Mouse (Mus musculus) neural tube, embryonic 13.5 days (tissue): ENCODE measurements around the gene Ldhb. TPM values are rescaled to one million over a fixed set of nuclear protein-coding genes. Genes with fewer than 3 reads are reported as not detected.
"Not testable (repeated sequence)": the region's sequence is repeated elsewhere in the genome, so short reads cannot be mapped to it uniquely, and the experiment has no call there.

Experiments used
- ATAC-seq: fragments of 200-750 bp; cut with Nextera tagmentation; 2 replicates; pipeline ENCODE4 v1.8.0; 2017; ENCODE audit warnings: low read depth, mild to moderate bottlenecking, moderate TSS enrichment, moderate library complexity
- H3K27ac ChIP-seq: fragments of 300-500 bp; sonication (generic); replicated peaks from 2 replicates; pipeline ENCODE4 v1.5.1; 2015; ENCODE audit warnings: moderate library complexity, mild to moderate bottlenecking, inconsistent platforms
- H3K27me3 ChIP-seq: fragments of 300-500 bp; sonication (generic); 2 replicates; pipeline ENCODE4 v1.6.1; 2015; ENCODE audit warnings: mild to moderate bottlenecking, inconsistent platforms
- H3K36me3 ChIP-seq: fragments of 300-500 bp; sonication (generic); 2 replicates; pipeline ENCODE4 v1.6.1; 2015; ENCODE audit warnings: mild to moderate bottlenecking, inconsistent platforms
- H3K4me1 ChIP-seq: fragments of 300-500 bp; sonication (generic); replicated peaks from 2 replicates; pipeline ENCODE4 v1.6.1; 2015; ENCODE audit warnings: inconsistent platforms
- H3K4me2 ChIP-seq: fragments of 300-500 bp; sonication (generic); 2 replicates; pipeline ENCODE4 v1.6.1; 2015; ENCODE audit warnings: inconsistent platforms, mild to moderate bottlenecking, moderate library complexity
- H3K4me3 ChIP-seq: fragments of 300-500 bp; sonication (generic); 2 replicates; pipeline ENCODE4 v1.5.1; 2015; ENCODE audit warnings: mild to moderate bottlenecking, inconsistent platforms
- H3K9ac ChIP-seq: fragments of 300-500 bp; sonication (generic); 2 replicates; pipeline ENCODE4 v1.6.1; 2015; ENCODE audit warnings: moderate library complexity, mild to moderate bottlenecking, inconsistent platforms
- H3K9me3 ChIP-seq: fragments of 300-500 bp; sonication (generic); 2 replicates; pipeline ENCODE4 v1.6.1; 2016; ENCODE audit warnings: inconsistent platforms
- WGBS: fragments of 180-500 bp; shearing (Covaris S2); methylation state at CpG from one replicate; pipeline ENCODE4 v1.1.7; 2015; 5-methylcytosine and 5-hydroxymethylcytosine counted together
- polyA plus RNA-seq: library from polyadenylated mRNA; unstranded; fragments of >200 nt; fragmentation: Nextera tagmentation; extraction: Ambion mirVana; gene quantifications from 2 replicates; pipeline ENCODE4 v1.2.1, GENCODE M21; 2015

The Ldhb gene
- polyA plus RNA-seq, 1 experiment from 2014 or later = 568 TPM

DNA sequence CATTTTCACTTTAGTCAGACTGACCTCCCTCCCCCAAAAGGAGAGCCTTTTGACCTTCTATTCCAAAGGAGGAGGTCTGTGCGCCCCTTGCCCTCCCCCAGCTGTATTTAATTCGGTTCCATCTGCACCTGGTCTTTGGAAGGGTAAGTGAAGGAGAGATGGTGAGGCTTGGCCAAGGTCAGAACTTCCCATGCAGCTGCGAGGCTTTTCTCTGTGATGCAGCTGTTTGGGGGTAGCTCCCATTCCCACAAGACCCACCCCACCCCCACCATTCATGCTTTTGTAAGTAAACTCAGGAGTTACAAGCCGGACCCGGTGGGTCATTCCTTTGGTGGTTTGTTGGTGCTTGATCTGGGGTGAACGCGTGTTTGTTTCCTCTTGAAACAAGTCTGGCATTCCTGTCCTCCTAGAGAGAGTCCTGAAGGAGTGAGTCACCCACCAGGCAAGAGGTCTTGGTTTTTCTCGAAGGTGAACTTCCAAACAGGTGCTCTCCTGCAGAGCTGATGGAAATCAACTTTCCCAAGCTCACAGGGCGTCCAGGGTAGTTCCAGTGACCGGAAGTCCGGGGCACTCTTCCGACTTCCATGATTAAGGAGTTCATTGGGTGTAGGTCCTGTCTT, 3.9 kb upstream of the Ldhb start:
- Histone ChIP-seq H3K36me3 (no peaks in the 10 kb centered on the region), H3K9ac (no peak overlapping the region), H3K27me3 (peaks cover 11% of the 10 kb centered on the region), H3K9me3 (no peaks in the 10 kb centered on the region), H3K4me3 (no peak overlapping the region), H3K4me1 (peaks cover 15% of the 10 kb centered on the region), H3K27ac (no peak overlapping the region), H3K4me2 (no peak overlapping the region)
- ATAC-seq = no peak
- 29% methylated on average over 12 of the region's 12 CpGs for WGBS

DNA sequence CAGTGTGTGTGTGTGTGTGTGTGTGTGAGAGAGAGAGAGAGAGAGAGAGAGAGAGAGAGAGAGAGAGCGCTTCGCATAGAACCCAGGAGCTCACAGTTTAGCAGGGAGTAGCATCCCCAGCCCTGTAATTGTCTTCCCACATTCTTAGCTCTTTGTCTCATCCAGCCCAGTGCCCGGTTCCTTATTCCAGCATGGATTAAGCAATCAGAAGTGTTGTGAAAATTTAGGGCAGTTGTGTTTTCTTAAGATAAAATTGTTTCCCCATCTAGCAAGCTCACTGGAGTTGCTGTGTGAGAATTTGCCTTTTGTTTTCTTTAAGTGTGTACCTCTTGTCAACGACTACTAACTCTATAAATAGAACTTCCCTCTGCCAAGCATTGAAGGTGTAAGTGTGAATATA, 906 bp upstream of the Ldhb start:
- H3K9me3 ChIP-seq = no peaks in the 10 kb centered on the region
- H3K4me1 ChIP-seq = peaks cover 43% of the 10 kb centered on the region
- H3K4me2 ChIP-seq = peak overlapping the region; percentile 95; the same call in 1 of the 2 replicates
- no peak overlapping the region for H3K4me3 ChIP-seq
- WGBS = 28% methylated on average over 4 of the region's 4 CpGs
- no peak for ATAC-seq
- peaks cover 12% of the 10 kb centered on the region; the same call in 1 of the 2 replicates for H3K36me3 ChIP-seq
- no peak overlapping the region for H3K27ac ChIP-seq
- H3K9ac ChIP-seq = no peak overlapping the region
- peaks cover 11% of the 10 kb centered on the region for H3K27me3 ChIP-seq

DNA sequence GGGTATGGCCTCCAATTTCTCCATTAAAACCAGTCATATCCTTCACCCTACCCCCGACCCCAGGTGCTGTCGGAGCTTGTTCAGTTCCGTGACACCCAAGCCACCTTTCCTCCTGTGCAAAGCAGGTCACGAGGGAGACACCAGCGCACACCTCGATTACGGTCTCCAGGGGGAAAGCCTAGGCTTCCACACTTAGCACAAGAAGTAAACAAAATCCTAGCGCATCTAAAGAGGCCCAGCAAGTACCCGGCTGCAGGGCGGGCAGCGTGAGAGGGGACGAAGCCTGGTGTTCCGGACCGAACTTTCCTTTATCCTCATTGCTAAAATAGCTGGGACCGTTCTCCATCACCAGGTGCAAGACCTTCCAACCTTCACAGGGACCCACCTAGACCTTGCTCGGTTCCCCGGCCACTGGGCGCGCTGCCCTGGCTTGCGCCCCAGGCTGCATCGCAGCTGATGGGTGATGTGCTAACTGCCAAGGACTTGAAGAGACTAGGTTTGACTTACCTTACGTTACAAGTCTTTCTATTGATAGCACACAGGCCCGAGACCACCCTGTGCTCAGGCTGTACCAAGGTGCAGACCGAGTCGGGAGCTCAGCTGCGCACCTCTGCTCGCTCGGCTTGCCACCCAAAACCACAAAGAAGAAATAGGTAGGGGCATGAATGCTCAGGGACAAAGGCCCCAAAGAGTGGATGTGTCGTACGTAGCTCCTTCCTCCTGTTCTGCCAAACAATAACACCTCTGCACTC, 548 bp downstream of the Ldhb start:
- H3K4me3 ChIP-seq = peak overlapping the region; percentile 75
- peak overlapping the region; percentile 95 for H3K4me2 ChIP-seq
- H3K9me3 ChIP-seq = no peaks in the 10 kb centered on the region
- peak overlapping the region; percentile 83 for H3K27ac ChIP-seq
- peak overlapping the region; percentile 89 for H3K9ac ChIP-seq
- ATAC-seq = peak; percentile 80
- WGBS = under 1% methylated on average over 30 of the region's 30 CpGs
- peaks cover 11% of the 10 kb centered on the region for H3K27me3 ChIP-seq
- H3K36me3 ChIP-seq = peaks cover 17% of the 10 kb centered on the region
- H3K4me1 ChIP-seq = peaks cover 54% of the 10 kb centered on the region

DNA sequence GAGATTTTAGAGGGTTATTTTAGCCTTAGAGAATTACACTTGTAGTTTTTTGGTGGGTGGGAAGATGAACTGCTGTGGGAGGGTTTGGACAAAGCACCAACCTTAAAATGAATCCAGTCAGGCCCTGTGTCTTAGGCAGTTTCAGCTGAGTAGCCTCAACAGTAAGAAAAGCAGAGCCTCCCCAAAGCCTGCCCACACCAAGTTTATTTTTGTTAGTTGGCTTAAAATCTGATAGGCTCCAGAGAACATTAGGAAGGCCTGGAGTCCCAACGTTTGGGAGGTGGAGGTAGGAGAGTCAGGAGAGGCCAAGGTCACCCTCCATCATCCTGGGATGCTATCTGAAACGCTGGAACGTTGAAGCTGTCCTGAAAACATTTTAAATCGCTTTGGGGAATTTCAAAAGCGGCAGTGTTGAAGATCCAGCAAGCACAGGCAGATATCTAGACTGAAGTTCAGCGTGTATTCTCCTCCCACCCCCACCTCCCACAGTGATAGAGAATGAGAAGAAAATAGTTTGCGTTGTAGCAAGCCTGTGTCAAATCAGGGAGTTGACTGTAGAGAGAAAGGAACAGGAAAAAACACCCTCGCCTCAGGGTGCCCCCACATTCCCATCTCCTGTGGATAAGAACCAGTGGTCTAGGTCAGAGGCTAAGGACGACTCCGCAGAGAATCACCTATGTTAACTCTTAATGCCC, 1.3 kb downstream of the Ldhb start:
- Histone ChIP-seq H3K4me2 (peak overlapping the region; percentile 95), H3K9me3 (no peaks in the 10 kb centered on the region), H3K36me3 (peaks cover 22% of the 10 kb centered on the region), H3K9ac (peak overlapping the region; percentile 89), H3K27me3 (peaks cover 11% of the 10 kb centered on the region), H3K4me3 (peak overlapping the region; percentile 75), H3K27ac (no peak overlapping the region), H3K4me1 (peaks cover 53% of the 10 kb centered on the region)
- no peak for ATAC-seq
- 6% methylated on average over 10 of the region's 10 CpGs for WGBS

DNA sequence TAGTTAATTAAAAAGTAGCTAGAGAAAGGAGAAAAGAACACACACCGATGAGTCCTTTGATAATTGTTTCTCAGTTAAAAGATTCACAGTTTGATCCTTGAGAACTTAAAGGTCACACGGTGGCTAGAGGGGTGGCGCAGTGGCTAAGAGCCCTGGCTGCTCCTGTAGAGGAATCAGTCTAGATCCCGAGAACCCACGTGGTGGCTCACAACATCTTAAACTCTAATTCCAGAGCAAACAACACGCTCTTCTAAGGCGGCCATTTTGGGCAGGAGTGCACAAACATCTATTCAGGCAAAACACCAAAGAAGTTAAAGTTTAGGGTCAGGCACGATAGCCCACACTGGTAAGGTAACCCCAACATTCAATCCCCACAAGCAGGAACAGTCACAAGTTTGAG, 4.2 kb downstream of the Ldhb start:
- no peak for ATAC-seq
- WGBS = 71% methylated on average over 8 of the region's 8 CpGs
- Histone ChIP-seq H3K27ac (peak overlapping the region; percentile 46; the same call in 1 of the 2 replicates), H3K4me1 (peaks cover 51% of the 10 kb centered on the region), H3K9me3 (no peaks in the 10 kb centered on the region), H3K4me3 (no peak overlapping the region), H3K27me3 (peaks cover under 1% of the 10 kb centered on the region; the same call in 1 of the 2 replicates), H3K4me2 (peak overlapping the region; percentile 24), H3K36me3 (peaks cover 48% of the 10 kb centered on the region), H3K9ac (no peak overlapping the region)

DNA sequence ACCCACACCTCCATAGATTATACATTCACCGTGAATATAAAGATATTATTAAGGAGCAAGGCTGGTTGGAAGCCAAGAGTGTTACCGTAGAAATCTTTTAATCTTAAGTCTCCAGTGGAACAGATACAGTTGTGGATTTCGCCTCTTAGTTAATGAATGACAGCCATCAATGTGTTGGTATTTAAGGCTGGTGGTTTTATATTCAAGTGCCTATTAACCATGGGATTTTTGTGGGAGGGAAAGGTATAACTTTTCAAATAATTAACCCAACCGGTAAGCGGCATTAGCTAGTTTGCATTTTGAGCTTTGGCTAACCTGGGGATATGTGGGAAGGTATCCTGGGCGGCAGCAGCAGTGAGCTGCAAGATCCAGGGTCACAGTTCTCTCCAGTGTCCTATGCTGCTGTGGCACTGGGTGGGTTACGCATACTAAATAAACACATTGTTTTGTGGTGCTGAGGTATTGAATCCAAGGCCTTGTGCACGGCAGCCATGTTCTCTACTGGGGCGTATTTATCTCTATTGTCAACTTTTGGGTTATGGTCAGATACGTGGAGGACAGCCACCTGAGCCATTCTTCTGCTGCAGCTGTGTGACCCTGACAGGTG, 5.1 kb downstream of the Ldhb start:
- Histone ChIP-seq H3K4me3 (no peak overlapping the region), H3K9ac (no peak overlapping the region), H3K4me1 (peaks cover 45% of the 10 kb centered on the region), H3K9me3 (no peaks in the 10 kb centered on the region), H3K36me3 (peaks cover 58% of the 10 kb centered on the region), H3K4me2 (no peak overlapping the region), H3K27me3 (no peaks in the 10 kb centered on the region), H3K27ac (no peak overlapping the region)
- ATAC-seq = no peak
- WGBS = 87% methylated on average over 10 of the region's 10 CpGs

DNA sequence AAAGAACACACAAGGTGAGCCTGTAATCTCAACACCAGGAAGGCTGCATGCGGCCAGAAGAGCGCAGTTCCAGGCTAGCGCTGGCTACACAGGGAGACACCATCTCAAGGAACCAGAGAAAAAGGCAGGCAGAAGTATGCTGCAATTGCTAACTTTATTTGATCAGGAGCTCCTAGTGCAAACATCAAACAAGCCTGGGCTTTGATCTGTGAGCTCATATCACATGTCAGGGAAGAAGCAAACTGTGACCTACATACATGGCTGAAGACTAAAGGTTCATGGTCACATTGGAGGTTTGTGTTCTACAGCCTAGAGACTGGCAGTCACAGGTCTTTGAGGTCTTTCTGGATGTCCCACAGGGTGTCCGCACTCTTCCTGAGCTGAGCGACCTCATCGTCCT, 17.6 kb downstream of the Ldhb start:
- H3K27me3 ChIP-seq = not testable (repeated sequence)
- 94% methylated on average over 6 of the region's 6 CpGs for WGBS

DNA sequence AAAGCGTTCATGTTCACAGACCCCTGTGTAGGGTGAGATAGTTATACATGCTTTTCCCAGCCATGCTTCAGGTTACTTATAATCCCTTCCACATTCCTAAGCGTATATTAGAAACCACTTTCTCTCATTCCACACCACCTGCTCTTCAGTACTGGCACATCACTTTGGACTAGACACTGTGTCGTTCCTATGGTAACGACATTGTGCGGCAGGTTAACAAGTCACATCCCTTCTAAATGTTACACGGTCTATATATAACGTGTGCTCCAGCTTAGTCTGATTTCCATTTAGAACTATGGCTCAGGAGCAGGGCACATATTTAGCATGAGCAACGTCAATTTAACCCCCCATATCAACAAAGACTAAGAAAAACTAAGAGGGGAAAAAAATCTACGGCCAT, 20.1 kb downstream of the Ldhb start:
- WGBS = 78% methylated on average over 9 of the region's 9 CpGs
- Histone ChIP-seq H3K27ac (no peak overlapping the region), H3K4me1 (no peaks in the 10 kb centered on the region), H3K4me3 (no peak overlapping the region), H3K9me3 (no peaks in the 10 kb centered on the region), H3K4me2 (no peak overlapping the region), H3K9ac (no peak overlapping the region), H3K27me3 (no peaks in the 10 kb centered on the region), H3K36me3 (peaks cover 80% of the 10 kb centered on the region)
- ATAC-seq = no peak

More for the DNA sequence above, 17.6 kb downstream of the Ldhb start:
- not testable (repeated sequence) for H3K4me1 ChIP-seq, H3K4me3 ChIP-seq, H3K4me2 ChIP-seq, ATAC-seq, H3K9ac ChIP-seq, H3K9me3 ChIP-seq, H3K27ac ChIP-seq
- H3K36me3 ChIP-seq = peaks cover 88% of the 10 kb centered on the region

DNA sequence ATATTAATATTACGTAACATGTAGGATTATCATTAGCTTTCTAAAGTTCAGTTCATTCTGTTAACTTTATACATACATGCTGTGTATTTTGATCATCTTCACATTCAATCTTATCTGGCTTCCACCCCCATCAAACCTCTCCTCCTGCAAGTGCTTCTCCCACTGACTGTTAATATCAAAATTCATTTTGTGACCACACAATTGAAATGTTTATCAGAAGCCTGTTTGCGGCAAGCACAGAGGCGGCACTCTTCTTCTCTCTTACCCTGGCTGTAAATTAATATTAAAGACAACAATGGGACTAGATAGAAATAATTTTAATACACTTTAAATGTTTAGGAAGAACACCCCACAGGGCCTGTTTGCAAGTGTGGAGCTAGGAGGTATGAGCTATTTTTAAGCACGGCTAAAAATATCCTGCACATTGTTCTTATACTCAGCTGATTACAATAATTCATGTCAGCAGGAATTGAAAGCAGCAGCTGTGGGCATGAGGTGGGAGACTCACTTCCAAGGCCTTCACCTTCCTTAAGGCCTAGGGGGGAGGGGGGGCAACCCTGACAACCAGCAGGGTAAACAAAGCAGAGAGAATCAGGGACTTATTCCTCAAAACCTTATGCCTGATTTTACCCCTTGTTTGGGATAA, 22.2 kb downstream of the Ldhb start:
- Histone ChIP-seq H3K4me2 (no peak overlapping the region), H3K4me3 (no peak overlapping the region), H3K36me3 (peaks cover 62% of the 10 kb centered on the region), H3K9ac (no peak overlapping the region), H3K4me1 (no peaks in the 10 kb centered on the region), H3K9me3 (no peaks in the 10 kb centered on the region), H3K27ac (no peak overlapping the region), H3K27me3 (no peaks in the 10 kb centered on the region)
- WGBS = 86% methylated on average over 4 of the region's 4 CpGs
- ATAC-seq = no peak

DNA sequence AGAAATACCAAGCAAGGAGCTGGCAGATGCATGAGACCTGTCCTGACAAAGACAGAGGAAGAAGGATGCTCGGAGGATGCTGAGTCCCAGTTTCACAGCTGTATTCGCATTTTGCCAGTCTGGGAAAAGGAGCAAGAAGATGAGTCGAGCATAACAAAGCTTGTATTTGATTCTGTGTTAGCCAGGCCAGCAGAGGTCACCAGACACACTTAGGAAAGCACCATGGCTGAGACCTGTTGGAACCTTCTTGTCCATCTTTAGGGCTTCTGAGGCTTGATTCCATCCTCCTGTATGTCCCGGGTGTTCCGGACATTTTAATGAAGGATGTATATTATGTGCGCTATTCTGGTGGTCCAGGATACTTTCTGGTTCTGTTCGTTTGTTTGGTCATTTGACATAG, 30.5 kb downstream of the Ldhb start:
- Histone ChIP-seq H3K4me3 (no peak overlapping the region), H3K4me2 (no peak overlapping the region), H3K27ac (no peak overlapping the region), H3K9ac (no peak overlapping the region), H3K4me1 (no peaks in the 10 kb centered on the region), H3K27me3 (no peaks in the 10 kb centered on the region), H3K9me3 (no peaks in the 10 kb centered on the region), H3K36me3 (no peaks in the 10 kb centered on the region)
- no peak for ATAC-seq
- WGBS = 76% methylated on average over 7 of the region's 7 CpGs

DNA sequence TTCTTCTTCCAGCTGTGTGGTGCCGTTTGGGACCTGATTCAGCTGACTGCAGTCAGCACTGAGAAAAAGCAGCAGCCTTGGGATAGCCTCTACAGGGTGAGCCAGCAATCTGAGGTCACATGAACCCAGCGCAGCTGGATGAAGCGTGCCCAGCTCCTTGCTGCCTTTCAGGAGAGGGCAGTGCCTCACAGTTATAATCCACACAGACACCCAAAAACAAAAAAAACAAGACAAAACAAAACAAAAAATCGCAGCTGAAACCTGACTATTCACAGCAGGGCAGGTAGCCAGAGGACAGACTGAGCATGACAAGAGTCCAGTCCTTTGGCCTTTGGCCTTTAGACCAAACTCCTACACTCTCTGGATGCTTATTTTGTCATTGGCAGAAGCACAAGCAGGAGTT, 35.0 kb downstream of the Ldhb start, which contains the start of gene Gys2:
Gys2 (minus strand) TSS at position 309 of the 403 bp plus-strand sequence.
- no peak within 1 kb of the TSS for H3K4me2 ChIP-seq
- no peak within 1 kb of the TSS for H3K4me3 ChIP-seq
- no peaks in the 10 kb centered on the region for H3K27me3 ChIP-seq
- no peaks in the 10 kb centered on the region for H3K36me3 ChIP-seq
- H3K4me1 ChIP-seq = no peaks in the 10 kb centered on the region
- no peak within 1 kb of the TSS for H3K27ac ChIP-seq
- ATAC-seq = no peak
- WGBS = 67% methylated on average over 4 of the region's 4 CpGs
- H3K9ac ChIP-seq = no peak within 1 kb of the TSS
- H3K9me3 ChIP-seq = no peaks in the 10 kb centered on the region
